Mouse (Mus musculus): ENCODE results near the gene Ift172.

- TF ChIP-seq CTCF (IDR thresholded peaks at IDR 0.05), result no peak
- TF ChIP-seq EP300 (IDR thresholded peaks at IDR 0.05), result no peak
Observed at GRCm38 (mm10) chr5:31253806-31254205, 37.1 kb downstream of the Ift172 start.

Data from lung, postnatal 0 days (tissue).